Mouse (Mus musculus) kidney, adult 2 months (tissue): ENCODE results near the gene Bst1.

Source experiments
- CTCF ChIP-seq: fragments of 200-500 bp; conservative IDR thresholded peaks from 2 replicates; pipeline ENCODE4 v1.5.1; 2011; ENCODE audit warnings: low read depth, mild to moderate bottlenecking, control low read depth, low read length, moderate library complexity, mixed read lengths; ENCODE audit not compliant: insufficient read depth, insufficient read length
- POLR2A ChIP-seq: fragments of 200-500 bp; IDR thresholded peaks from one replicate; pipeline ENCODE4 v1.6.1; 2011; ENCODE audit warnings: low read depth, low read length, control low read depth

DNA sequence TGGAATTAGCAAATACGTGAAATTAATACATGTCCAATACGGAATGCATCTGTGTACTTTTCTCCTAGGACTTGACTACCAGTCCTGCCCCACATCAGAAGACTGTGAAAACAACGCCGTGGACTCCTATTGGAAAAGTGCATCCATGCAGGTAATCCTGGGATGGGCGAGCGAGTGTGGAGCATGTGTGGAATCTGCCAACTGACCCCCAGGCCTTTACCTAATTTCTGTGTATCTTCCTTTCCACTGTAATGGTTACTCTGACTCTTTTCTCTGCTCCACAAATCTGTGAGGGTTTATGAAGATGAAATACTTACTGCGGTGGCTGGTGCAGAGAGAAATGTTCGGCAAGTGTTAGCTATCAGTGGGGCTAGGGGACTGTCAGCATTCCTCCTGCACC, 3.5 kb downstream of the Bst1 start:
- TF ChIP-seq CTCF, result no peak
- TF ChIP-seq POLR2A, result no peak
